Mouse (Mus musculus) kidney, postnatal 36 days (tissue): ENCODE measurements around the gene Spib.

ENCODE experiments used
- DNase-seq, 2 experiments: peaks; one replicate each; pipeline ENCODE4 v3.0.0; 2021 to 2022; ENCODE audit warnings: mixed read lengths in 2 of 2

The Spib gene

GRCm38 (mm10) chr7:44531946-44532732 is at the start of gene Spib:
TSS of gene Spib (minus strand) at chr7:44532071.
- DNase-seq, result no peak

- no peak for DNase-seq
Observed at GRCm38 (mm10) chr7:44581637-44582036, 49.8 kb upstream of the Spib start.

- DNase-seq, result peak in 1 of 2 experiments; percentile 48
Observed at GRCm38 (mm10) chr7:44576333-44576844, 44.5 kb upstream of the Spib start.

- no peak for DNase-seq
Observed at GRCm38 (mm10) chr7:44572956-44573484, 41.1 kb upstream of the Spib start.

GRCm38 (mm10) chr7:44572213-44572701 is 40.4 kb upstream of the Spib start, which contains the start of gene Napsa:
TSS of gene Napsa (plus strand) at chr7:44572380.
- peak; percentile 75 to 76 for DNase-seq

DNA sequence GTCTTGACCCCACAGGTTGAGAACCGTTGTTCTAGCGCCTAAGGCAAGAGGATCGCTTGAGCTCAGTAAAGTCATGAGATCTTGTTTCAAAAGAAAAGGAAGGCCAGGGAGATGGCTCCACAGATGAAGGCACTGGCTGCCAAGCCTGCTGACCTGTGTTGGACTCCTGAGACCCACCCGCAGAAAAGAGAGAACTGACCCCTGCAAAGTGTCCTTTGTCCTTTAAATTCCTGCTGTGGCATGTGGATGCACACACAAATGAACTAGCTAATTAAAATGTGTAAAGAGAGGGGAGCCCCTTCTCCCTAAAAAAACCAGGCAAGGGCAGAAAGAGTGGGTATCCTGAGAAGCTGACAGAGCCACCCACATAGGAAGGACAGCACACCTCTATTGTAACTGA is 39.9 kb upstream of the Spib start:
- peak; percentile 52 to 65 for DNase-seq

- DNase-seq, result no peak
Observed at GRCm38 (mm10) chr7:44570989-44571388, 39.1 kb upstream of the Spib start.

DNA sequence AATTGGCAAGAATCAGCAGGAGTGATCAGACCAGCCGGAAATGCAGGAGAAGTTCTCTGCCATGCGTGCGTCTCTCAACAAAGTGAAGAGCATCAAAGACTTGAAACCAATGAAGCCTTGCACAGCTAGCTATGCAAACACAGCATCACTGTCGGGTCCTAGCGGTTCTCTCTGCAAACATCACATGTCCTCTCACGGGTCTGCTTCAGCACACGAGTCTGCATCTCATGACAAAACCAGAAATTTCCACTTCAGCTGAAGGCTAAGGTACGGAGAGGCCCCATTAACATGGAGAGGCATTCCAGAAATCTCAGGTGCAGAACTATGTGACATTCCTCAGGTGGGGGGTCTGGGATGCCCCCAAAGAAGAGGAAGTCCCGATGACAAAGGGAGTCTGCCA is 36.9 kb upstream of the Spib start:
- no peak for DNase-seq

GRCm38 (mm10) chr7:44565414-44565813 is 33.5 kb upstream of the Spib start:
- no peak for DNase-seq

DNA sequence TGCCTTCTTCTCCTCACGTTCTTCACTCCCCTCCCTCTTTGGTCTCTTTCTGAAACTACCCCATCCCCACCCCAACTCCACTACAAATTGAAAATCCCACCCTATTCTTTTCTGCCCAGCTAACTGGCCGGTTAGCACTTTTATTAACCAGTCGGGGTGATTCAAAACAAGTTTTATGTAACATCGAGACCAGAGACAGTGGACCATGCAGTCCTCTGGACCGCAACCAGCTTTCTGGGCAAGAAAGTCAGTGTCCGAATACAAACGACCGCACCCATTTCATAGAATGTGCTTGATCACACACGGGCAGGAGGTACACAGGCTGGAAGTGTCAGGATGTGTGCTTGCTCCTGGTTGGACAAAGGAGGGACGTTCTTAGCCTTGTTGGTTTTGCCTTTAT is 32.6 kb upstream of the Spib start:
- peak; percentile 71 to 73 for DNase-seq

GRCm38 (mm10) chr7:44563284-44563683 is 31.4 kb upstream of the Spib start:
- DNase-seq, result peak; percentile 27 to 39

DNA sequence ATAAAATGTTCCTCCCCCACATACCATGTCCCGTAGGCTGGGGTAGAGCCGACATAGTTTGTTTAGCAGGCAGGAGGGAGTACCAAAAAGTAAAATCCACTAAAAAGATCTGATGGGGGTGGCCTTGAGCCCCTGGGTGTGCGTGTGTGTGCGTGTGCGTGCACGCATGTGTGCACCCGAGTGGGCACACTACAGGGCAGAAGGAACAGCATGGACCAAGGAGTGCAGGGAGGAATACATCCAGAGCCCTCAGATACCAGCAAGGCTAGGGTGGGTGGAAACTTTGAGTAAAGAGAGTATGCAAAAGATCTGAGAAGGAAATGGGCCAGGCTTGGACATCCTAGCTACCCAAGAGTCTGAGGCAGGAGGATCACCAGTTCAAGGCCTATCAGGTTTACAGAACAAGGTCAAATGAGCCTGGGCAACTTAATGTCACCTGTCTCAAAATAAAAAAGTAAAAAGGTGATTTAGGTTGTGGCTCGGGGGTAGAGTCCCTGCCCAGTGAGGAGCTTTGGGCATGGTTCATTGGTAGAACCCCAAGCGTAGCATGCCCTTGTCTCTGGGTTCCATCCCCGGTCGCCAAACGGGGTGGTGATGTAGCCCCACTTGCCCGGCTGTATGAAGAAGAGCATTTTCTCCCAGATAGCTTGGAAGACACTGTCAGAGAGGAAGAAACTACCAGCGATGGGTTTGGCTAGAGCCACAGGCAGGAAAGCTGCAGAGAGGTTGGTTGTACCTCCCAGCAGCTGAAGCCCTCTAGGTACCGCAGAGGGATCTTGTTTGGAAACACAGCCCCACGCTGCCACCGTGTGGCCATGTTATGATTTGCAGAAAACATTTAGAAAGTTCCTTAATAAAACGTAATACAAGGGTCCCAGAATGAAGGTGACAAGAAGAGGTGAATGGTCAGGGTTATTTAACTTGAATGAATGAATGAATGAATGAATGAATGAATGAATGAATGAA is 28.8 kb upstream of the Spib start:
- DNase-seq, result peak; percentile 82 to 93

DNA sequence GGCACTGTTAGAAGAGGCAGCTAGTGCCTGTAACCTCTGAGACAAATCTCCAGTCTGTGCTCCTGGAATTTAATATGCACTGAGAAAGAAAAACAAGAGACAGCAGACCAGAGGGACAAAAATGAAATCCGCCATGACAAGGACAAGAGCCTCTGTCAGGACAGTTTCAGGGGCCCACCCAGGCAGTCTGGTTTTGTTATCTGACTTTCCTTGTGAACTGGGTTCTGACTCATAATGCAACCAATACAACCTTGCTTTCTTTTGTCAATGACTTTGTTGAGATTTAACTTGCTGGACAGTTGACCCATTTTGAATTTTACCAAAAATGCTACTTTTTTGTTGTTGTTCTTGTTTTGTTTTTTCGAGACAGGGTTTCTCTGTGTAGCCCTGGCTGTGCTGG is 25.8 kb upstream of the Spib start:
- no peak for DNase-seq

- peak; percentile 98 for DNase-seq
Observed at GRCm38 (mm10) chr7:44553826-44554225, 22.0 kb upstream of the Spib start, which contains the start of gene Nr1h2. TSS of gene Nr1h2 (minus strand) at chr7:44553951.

GRCm38 (mm10) chr7:44553196-44553764 is 21.4 kb upstream of the Spib start:
- peak; percentile 78 to 92 for DNase-seq

DNA sequence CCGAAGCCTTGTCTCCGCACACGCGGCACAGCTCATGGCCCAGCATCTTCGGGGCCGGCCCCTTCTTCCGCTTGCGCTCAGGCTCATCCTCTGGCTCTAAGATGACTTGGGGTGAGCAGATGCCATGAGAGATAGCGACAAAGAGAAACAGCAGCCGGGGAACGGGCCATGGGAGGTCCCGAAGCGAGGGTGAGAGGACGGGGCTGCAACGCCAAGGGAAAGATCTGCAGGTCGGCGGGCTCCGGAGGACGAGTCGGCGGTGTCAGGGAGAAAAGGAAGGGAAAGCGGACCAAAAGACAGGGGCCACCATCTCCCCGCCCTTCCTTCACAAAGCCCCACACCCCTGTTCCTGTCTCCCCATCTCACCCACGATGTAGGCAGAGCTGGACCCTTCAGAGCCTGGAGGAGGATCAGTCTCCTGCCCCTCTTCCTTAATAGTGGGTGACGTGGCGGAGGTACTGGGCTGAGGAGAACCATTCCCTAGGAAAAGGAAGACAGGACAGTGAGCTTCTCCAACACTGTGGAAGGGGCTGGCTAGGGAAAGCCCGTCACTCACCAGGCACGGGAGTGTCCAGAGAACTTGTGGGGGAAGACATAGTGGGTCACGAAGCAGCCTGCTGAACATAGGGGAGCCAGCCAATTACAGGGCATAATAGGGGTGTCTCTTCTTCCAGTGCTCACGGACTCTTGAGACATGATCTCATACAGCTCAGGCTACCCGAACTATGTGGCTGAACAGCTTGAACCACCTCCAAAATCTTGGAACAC is 20.5 kb upstream of the Spib start:
- DNase-seq, result no peak

DNA sequence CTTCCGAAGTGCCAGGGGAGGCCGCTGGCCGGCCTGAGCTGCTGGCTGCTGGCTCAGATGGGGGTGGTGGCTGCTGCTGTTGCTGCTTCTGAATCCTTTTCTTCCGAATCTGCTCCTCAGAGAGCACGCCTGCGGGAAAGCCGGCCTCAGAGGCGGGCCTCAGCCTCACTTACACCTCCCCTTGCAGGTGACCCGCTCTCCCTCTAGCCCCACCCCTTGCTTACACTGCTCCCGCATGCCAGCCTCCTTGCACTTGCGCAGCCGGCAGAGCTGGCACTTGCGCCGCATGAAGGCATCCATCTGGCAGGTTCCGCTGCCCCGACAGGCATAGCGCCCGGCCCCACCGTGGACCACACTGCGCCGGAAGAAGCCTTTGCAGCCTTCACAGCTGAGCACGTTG is 19.9 kb upstream of the Spib start:
- DNase-seq, result no peak

GRCm38 (mm10) chr7:44551301-44551700 is 19.4 kb upstream of the Spib start:
- DNase-seq, result no peak

- DNase-seq, result no peak
Observed at GRCm38 (mm10) chr7:44550409-44550678, 18.5 kb upstream of the Spib start.

DNA sequence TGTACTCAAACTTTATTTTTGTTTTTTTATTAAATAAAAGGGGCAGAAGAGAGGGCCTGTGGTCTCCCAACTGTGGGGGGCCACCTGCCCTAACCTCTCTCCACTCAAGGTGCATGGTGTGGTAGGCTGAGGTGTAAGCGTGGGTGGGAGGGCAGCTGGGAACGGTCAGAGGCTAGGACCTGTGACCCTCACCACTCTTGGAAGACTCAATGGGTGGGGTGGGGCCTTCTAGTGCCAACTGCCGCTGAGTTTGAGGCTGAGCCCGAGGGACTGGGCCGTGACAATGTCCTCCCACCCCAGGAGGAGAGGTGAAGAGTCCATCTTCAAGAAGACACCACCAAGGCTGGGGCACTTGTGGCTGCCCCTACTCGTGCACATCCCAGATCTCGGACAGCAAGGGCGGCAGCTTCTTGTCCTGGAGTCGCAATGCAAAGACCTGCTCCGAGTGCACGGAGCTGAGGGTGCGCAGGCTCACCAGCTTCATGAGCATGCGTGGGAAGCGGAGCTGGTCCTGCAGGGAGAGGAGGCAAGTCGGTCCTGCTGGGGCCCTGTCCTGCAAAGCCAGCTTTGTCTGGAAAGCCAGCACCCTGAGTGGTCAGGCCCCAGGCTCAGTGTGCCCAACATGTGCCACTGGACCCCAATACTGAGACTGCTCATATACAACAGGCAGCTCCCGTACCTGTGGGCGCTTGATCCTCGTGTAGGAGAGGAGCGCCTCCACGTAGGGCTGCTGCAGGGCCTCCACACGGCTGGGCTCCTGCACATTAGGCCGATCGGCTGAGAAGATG is 17.9 kb upstream of the Spib start:
- no peak for DNase-seq

DNA sequence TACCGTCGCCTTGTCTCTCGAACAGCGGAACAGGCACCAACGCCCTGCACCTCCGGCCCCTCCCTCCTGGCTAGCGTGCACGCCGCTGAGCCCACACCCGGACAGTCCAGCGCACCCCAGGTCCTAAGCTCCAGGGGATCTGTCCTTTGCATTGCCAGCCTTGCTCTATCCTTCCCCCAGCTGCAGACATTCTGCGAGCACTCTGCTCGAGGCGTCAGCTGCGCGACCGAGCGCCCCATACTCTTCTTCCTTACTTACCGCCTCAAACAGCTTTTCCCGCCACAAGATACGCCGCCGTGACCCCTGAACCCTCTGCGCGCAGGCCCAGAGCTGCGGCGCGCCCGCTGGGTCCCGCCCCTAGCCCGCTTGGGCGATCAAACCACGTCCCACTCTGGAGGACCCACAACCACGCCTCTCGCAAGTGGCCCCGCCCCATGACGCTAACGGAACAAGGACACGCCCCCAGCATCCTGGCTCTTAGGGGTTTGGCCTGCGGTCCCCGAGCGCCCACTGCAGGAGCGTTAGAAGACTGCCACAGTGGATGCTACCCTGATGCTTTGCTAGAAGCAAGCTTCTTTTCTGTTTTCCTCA is 16.7 kb upstream of the Spib start, which contains the start of gene Pold1:
TSS of gene Pold1 (minus strand) at position 353 of the 591 bp plus-strand sequence.
- peak; percentile 100 for DNase-seq
